Mouse (Mus musculus): ENCODE results near the gene Unc80.

Unc80 gene

GRCm38 (mm10) chr1:66704523-66704922 is 236.4 kb downstream of the Unc80 start:
- DNase-seq (ENCODE audit: low read depth, low spot score): no peak

GRCm38 (mm10) chr1:66712859-66713258 is 244.7 kb downstream of the Unc80 start:
- DNase-seq (ENCODE audit: low read depth, low spot score): no peak

- no peak for DNase-seq (ENCODE audit: low read depth, low spot score)
Observed at GRCm38 (mm10) chr1:66730581-66730980, 262.4 kb downstream of the Unc80 start.
